Mouse (Mus musculus) liver, adult 2 months (tissue): Measurements from ENCODE around the gene Raly.

Source experiments
- CTCF ChIP-seq: fragments of 200-500 bp; IDR thresholded peaks from 2 replicates; pipeline ENCODE4 v1.5.1; 2011; ENCODE audit warnings: low read depth, low read length, control low read depth
- POLR2A ChIP-seq: fragments of 200-500 bp; IDR thresholded peaks from 2 replicates; pipeline ENCODE4 v1.6.1; 2011; ENCODE audit warnings: low read length, control low read depth; ENCODE audit not compliant: insufficient read depth; ENCODE audit errors: extremely low read depth

DNA sequence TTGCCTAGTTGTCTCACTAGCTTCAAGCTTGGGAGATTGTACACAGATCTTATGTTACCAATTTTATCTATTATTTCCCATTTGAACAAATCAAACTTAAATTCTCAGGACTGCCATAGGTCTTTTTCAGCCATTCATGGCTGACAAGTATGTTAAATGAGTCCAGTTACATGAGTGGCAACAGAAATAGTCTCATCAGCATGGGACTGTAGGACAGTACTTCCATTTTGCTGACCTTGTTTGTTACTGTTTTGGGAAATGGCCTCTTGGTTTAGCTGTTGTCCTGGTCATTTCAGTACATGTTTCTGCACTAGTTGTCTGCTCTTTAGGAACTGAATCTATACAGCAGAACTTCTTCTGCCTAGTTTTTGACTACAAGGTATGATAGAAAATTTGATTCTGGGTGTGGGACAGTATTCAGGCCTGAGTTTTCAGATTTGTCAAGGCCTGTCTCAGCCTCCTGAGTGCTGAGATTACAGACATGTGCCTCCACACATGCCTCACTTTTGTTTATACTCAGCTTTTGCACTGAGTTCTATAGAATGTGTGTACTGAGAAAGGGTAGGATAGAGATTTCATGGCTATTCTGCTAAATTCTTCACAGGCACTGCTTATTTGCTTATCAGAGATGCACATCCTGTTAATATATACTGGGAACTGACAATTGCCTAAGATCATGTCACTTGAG, 79.2 kb downstream of the Raly start:
- TF ChIP-seq CTCF: no peak
- TF ChIP-seq POLR2A: no peak
